Mouse (Mus musculus): ENCODE data around the gene Slc28a1.

DNA sequence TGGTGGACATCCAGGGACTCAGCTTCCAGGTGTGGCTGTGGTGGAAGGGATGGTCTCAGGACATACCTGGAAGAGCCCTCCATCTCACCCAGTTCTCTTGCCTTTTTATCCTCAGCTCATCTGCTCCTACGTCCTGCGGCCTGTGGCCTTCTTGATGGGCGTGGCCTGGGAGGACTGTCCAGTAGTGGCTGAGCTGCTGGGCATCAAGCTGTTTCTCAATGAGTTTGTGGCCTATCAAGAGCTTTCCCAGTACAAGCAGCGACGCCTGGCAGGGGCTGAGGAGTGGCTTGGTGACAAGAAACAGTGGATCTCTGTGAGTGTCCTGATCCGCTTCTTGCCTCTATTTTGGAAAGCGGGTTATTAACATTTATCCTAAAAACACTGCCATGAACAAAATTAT lies 49.8 kb downstream of the Slc28a1 start:
- no peak for TF ChIP-seq POLR2A (IDR thresholded peaks at IDR 0.05; ENCODE audit: borderline replicate concordance, extremely low read depth, low read depth, low read length)
- TF ChIP-seq CTCF (IDR thresholded peaks at IDR 0.05; ENCODE audit: insufficient read depth, low read length): no peak
